16 mouse cellular contexts compared by ENCODE assay signal in genomic region chr4:55960063-55960462, GRCm38 (mm10).
DNase-seq lines count a peak whose midpoint lies in the region; ATAC-seq and TF ChIP-seq lines count a peak whose summit lies in the region.
"Had no signal": no experiment of that assay in that cellular context is flagged by ENCODE, and none has a peak within 500 bp of the region (broad histone marks: within the 10 kb centered on the region; RNA-seq: fewer than 3 reads in every experiment).

No protein-coding gene starts in this region.

- WGBS in liver, postnatal 0 days (ENCODE audit: insufficient replicate concordance): 69% methylated on average over 1 of the region's 1 CpGs

- TF ChIP-seq EP300 in liver, postnatal 0 days (IDR thresholded peaks at IDR 0.05; ENCODE audit: low read depth): peak; percentile 28; the same call in 1 of the 2 replicates

- H3K4me1 ChIP-seq in liver, postnatal 0 days (ENCODE audit: insufficient read depth): no peaks in the 10 kb centered on the region
- peaks cover 45% of the 10 kb centered on the region for H3K4me1 ChIP-seq in bone marrow macrophage, adult 2 months (ENCODE audit: control insufficient read depth, insufficient read depth, low read length)
- H3K4me1 ChIP-seq: heart, embryonic 15.5 days; hindbrain, embryonic 15.5 days; limb, embryonic 15.5 days; neural tube, embryonic 15.5 days had no signal

- no peaks in the 10 kb centered on the region for H3K9me3 ChIP-seq in liver, postnatal 0 days (ENCODE audit: low read length)
- H3K9me3 ChIP-seq: heart, embryonic 15.5 days; hindbrain, embryonic 15.5 days; limb, embryonic 15.5 days; neural tube, embryonic 15.5 days had no signal

- no peaks in the 10 kb centered on the region for H3K27me3 ChIP-seq in liver, postnatal 0 days (ENCODE audit: insufficient read depth, low read length)
- H3K27me3 ChIP-seq: CH12.LX; heart, embryonic 15.5 days; hindbrain, embryonic 15.5 days; limb, embryonic 15.5 days; neural tube, embryonic 15.5 days had no signal

- TF ChIP-seq POLR2A in bone marrow macrophage, adult 2 months (IDR thresholded peaks at IDR 0.05; ENCODE audit: borderline replicate concordance, low read depth, low read length): no peak

- TF ChIP-seq CTCF in liver, postnatal 0 days (IDR thresholded peaks at IDR 0.05; ENCODE audit: low read depth): no peak
- TF ChIP-seq CTCF in bone marrow macrophage, adult 2 months (IDR thresholded peaks at IDR 0.05; ENCODE audit: low read depth, low read length): no peak

- no peak overlapping the region for H3K9ac ChIP-seq in liver, postnatal 0 days (replicated peaks)
- H3K9ac ChIP-seq: heart, embryonic 15.5 days; hindbrain, embryonic 15.5 days; limb, embryonic 15.5 days; neural tube, embryonic 15.5 days had no signal

- no peak overlapping the region for H3K27ac ChIP-seq in liver, postnatal 0 days (ENCODE audit: low read depth)
- peak overlapping the region; percentile 27 for H3K27ac ChIP-seq in bone marrow macrophage, adult 2 months (ENCODE audit: insufficient read depth, low read depth, low read length)
- H3K27ac ChIP-seq: heart, embryonic 15.5 days; hindbrain, embryonic 15.5 days; left cerebral cortex, adult 2 months; limb, embryonic 15.5 days; neural tube, embryonic 15.5 days had no signal

- H3K36me3 ChIP-seq in liver, postnatal 0 days (replicated peaks; ENCODE audit: insufficient read depth, low read length): no peaks in the 10 kb centered on the region
- H3K36me3 ChIP-seq: heart, embryonic 15.5 days; hindbrain, embryonic 15.5 days; limb, embryonic 15.5 days; neural tube, embryonic 15.5 days had no signal

- no peak overlapping the region for H3K4me3 ChIP-seq in liver, postnatal 0 days (ENCODE audit: low read depth, low read length)
- H3K4me3 ChIP-seq in bone marrow macrophage, adult 2 months (ENCODE audit: insufficient read depth, low read length): no peak overlapping the region
- H3K4me3 ChIP-seq: heart, embryonic 15.5 days; hindbrain, embryonic 15.5 days; left cerebral cortex, adult 2 months; limb, embryonic 15.5 days; neural tube, embryonic 15.5 days had no signal

- H3K4me2 ChIP-seq in liver, postnatal 0 days (ENCODE audit: low read depth, low read length): no peak overlapping the region
- H3K4me2 ChIP-seq: heart, embryonic 15.5 days; hindbrain, embryonic 15.5 days; limb, embryonic 15.5 days; neural tube, embryonic 15.5 days had no signal

- DNase-seq in liver, postnatal 0 days: no peak
- DNase-seq in liver: no peak
- peak; percentile 49 for DNase-seq in lung, postnatal 25 days (ENCODE audit: low spot score)
- no peak for DNase-seq in ovary, postnatal 36 days (ENCODE audit: low spot score)
- no peak for DNase-seq in cerebellum, adult 8-10 months
- DNase-seq in left cerebral cortex, adult 9 months (ENCODE audit: low spot score in 2 of 2): no peak
- DNase-seq: cerebellum, postnatal 36 days; thymus, adult 18-20 months had no signal

- peak; percentile 38; the same call in 1 of the 2 replicates for ATAC-seq in liver, postnatal 0 days
- ATAC-seq: forebrain, embryonic 14.5 days had no signal
